Mouse (Mus musculus) WW6 (cell line): ENCODE measurements around the gene Serhl.

Experiments used
- DNase-seq: peaks from one replicate; pipeline ENCODE4 v3.0.0-alpha.2; 2013; ENCODE audit warnings: low read depth, low spot score

The Serhl gene

GRCm38 (mm10) chr15:83084022-83084640 is 5.2 kb upstream of the Serhl start:
- DNase-seq, result no peak

- peak; percentile 50 for DNase-seq
These were observed 3.4 kb upstream of the Serhl start for GRCm38 (mm10) chr15:83085901-83086300.

- no peak for DNase-seq
These were observed 2.5 kb upstream of the Serhl start for GRCm38 (mm10) chr15:83086636-83087328.

DNA sequence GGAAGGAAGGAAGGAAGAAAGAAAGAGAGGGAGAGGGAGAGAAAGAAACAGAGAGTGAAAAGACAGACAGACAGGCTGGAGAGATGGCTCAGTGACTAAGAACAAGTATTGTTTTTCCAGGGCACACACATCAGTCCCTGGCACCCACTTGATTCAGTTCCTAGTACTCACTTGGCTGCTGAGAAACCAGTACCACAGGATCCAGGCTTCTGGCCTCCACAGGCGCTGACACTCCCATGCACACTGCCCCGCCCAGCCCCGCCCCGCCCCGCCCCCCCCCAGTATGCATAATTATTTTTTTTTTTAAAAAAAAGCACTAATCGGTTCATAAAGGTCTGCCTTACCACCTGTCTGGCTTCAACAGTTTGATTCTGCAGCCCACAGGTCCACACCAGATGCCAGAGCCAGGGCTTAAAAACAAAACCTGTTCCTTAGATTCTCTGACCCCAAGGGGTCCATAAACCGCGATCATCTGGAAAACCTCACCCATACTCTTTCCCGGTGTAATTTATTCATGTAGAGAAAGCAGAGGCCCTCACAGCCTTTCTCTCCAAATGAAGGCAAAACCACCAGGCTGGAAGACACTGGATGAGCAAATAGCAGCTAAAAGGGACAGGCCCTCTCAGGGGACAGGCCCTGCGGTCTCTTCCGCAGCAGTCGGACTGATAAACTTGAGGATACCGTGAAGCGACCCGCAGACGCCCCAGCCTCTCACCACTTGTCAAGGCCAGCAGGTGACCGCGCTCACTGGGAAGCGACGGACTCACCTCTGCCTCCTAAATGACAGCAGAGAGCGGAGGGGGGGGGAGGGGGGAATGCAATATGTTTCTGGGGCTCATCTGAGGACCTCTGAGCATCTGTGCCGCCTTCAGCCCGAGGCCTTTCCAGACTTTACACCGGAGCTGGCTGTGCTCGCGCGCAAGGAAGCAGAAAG is 544 bp upstream of the Serhl start:
- no peak for DNase-seq

- DNase-seq, result peak; percentile 57
These were observed 1.6 kb downstream of the Serhl start for GRCm38 (mm10) chr15:83090874-83091273.

DNA sequence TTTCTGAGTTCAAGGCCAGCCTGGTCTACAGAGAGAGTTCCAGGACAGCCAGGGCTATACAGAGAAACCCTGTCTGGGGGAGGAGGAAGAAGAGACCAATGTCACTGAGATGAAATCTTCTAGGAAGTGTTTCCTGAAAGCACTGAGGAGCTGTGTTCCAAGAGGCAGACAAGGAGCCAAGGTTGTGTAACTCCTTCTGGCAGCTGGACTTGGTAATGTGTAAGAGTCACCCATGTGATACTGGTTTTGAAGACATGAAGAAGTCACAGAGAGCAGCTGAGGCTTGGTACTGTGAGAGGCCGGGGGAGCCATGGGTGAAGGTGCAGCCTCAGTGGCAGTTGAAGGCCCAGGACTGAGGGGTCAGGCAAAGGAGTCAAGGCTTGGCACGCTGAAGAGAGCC is 4.4 kb downstream of the Serhl start:
- DNase-seq, result no peak

- DNase-seq, result no peak
These were observed 6.6 kb downstream of the Serhl start for GRCm38 (mm10) chr15:83095950-83096349.

DNA sequence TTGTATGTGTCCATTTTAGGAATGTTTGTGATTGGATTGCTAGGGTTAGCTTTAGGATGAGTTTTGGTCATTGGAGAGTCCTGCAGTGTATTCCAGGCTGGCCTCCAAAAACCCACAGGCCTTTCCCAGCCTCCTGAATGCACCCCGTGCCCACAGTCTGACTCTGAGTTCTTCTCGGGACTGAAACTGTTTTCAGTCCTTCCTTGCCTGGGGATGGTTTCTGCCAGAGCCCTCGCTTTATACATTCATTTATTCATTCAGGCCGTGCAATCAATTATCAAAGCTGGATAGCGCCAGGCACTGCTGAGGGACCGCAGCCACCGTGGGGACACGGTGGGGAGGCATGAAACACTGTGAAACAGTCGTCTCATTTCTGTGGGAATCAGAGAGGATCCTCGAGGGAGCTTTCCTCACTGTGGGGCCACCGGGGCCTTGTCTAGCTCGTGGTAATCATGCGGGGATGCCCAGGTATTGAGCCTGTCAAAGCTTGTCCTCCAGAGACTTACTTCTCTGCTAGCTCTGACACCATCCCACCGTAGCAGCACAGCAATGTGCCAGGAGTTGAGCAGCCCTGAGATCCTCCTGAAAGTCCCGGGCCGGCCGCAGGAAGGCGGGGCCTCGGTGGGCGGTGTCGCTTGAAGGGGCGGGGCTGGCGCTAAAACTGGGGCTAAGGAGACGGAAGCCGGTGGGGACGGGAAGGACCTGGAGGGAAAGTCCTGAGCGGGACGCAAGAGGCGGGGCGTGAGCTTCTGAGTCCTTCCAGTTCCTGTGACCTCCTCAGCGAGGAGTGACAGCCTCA is 10.4 kb downstream of the Serhl start:
- peak; percentile 76 for DNase-seq

DNA sequence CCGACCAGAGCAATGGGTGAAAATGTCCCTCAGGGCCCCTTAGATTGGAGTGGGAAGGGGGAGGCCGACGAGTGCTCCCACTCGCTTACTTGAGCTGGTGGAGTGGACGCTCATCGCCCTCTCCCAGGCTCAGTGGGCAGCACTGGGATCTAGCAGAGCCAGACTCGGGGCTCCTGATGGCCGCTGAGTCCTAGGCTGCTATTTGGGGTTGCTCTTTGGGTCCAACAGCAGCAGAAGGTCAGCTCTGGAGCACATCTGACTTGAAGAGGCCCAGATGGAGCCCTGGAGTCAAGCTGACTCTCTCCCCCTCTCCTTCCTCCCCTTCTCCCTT is 11.0 kb downstream of the Serhl start:
- no peak for DNase-seq

- DNase-seq, result no peak
These were observed 13.8 kb downstream of the Serhl start for GRCm38 (mm10) chr15:83103111-83103510.

GRCm38 (mm10) chr15:83106426-83106825 is 17.1 kb downstream of the Serhl start:
- DNase-seq, result no peak

GRCm38 (mm10) chr15:83107814-83108213 is 18.5 kb downstream of the Serhl start:
- DNase-seq, result no peak

DNA sequence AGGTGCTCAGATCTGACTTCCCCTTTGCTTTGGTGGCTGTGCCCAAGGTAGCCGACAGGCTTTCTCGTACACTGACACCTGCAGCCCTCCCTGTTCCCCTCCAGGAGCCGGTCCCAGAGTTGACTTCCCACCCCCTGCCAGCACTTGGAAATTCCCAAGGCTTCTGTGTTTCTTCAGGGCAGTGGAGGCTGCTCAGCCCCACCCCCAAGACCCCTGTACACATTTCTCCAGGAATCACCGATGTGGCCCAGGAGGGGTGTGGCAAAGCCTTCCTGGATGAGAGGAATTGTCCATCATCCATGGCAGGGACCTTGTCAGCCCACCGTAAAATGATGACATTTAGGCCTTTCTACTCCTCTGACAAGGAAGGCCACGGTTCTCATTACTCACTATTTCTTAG is 22.0 kb downstream of the Serhl start:
- DNase-seq, result no peak

DNA sequence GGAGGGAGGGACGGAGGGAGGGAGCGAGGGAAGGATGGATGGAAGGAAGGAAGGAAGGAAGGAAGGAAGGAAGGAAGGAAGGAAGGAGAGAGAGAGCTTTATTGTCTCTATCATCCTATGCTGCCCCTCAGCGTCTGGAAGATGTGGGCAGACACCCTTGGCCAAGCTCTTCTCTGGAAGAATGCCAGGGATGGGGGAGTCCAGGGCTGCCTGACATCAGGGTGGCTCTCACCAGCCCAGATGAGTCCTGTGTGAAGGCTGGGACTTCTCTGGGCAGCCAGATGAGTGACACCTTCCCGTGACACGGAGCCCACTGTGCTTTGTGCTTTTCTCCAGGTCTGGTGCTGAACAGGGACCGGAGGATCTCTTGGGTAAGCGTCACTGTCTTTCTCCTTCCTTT is 22.6 kb downstream of the Serhl start:
- DNase-seq, result no peak

- no peak for DNase-seq
These were observed 23.6 kb downstream of the Serhl start for GRCm38 (mm10) chr15:83112898-83113297.

GRCm38 (mm10) chr15:83114106-83114505 is 24.8 kb downstream of the Serhl start:
- DNase-seq, result no peak

DNA sequence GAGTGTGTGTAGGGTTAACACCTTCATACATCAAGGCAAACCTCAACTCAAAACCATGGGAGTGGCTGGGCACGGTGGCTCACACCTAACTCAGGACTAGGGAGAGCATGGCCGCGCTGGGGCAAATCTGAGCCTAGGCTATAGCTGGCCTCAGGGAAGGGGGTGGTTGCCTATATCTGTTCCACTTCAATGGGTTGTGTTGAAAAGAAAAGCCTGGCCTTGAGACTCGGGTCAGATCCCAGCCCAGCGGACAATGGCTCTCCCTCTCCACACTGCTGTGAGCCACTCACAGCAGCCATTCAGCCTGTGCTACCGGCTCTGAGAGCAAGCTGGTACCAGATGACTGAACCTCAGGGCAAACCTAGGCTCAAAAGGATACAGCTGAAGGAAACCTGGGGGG is 25.8 kb downstream of the Serhl start:
- no peak for DNase-seq

DNA sequence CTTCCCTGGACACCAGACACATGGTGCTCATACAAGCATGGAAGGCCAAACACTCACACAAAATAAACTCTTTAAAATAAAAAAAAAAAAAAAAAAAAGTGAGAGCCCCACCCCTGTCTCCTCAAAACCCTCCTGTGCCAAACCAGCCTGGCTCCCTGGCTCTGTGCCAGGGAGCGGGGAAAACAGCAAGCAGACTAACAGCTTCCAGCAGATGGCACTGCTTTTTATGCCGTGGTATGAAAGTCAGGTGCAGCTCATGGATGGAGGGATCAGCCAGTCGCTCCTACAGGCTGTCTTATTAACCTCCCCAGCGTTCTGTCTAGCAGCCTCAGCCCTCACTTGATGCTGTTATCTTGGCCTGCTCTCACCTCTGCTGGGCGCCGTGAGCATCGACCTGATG is 29.1 kb downstream of the Serhl start:
- no peak for DNase-seq

GRCm38 (mm10) chr15:83121709-83122565 is 32.6 kb downstream of the Serhl start:
- DNase-seq, result peak; percentile 45

DNA sequence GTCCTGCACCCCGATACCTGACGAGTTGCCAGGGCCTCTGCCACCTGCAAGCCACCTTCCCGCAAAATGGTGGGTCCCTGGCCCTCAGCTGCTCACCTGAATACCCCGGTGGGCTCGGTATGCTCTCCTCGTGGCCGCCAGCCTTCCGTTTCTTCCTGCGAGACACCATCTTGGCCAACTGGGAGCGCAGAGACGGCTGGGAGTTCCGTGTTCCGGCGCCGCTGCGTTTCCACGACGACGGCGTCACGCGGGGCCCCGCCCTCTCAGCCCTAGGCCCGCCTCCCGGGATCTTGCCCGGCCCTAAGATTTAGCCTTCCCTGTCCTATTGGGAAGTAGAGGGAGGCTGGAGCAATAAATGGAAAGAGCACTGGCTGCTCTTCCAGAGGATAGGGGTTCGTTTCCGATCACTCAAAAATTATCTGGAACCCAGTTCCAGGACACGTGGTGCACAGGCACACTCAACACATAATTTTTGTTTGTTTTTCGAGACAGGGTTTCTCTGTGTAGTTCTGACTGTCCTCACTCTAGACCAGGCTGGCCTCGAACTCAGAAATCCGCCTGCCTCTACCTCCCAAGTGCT is 33.4 kb downstream of the Serhl start, which contains the start of gene Rrp7a:
Gene Rrp7a, minus strand, starts transcription at position 236 of the 580 bp plus-strand sequence.
- DNase-seq, result peak; percentile 81
